Mouse (Mus musculus) telencephalon, adult 2 months (tissue): ENCODE data around the gene Plaa.
A peak's percentile ranks its signal among the peaks of the same experiment; 100 is the strongest.
"Not testable (repeated sequence)": the region's sequence is repeated elsewhere in the genome, so short reads cannot be mapped to it uniquely, and the experiment has no call there.

Experiments used
- DNase-seq: peaks from one replicate; pipeline ENCODE4 v3.0.0-alpha.2; 2011; ENCODE audit warnings: low read depth, low spot score

The Plaa gene

GRCm38 (mm10) chr4:94603031-94603629 lies at the start of gene Plaa:
Gene Plaa (minus strand): TSS chr4:94603244.
- DNase-seq, result peak; percentile 88

- DNase-seq, result not testable (repeated sequence)
Measured at GRCm38 (mm10) chr4:94650426-94651175, 47.6 kb upstream of the Plaa start.

GRCm38 (mm10) chr4:94649920-94650319 lies 46.9 kb upstream of the Plaa start, which contains the start of gene Lrrc19:
Gene Lrrc19 (minus strand): TSS chr4:94650144.
- DNase-seq, result no peak

- peak; percentile 15 for DNase-seq
Measured at GRCm38 (mm10) chr4:94643141-94643540, 40.1 kb upstream of the Plaa start.

- DNase-seq, result no peak
Measured at GRCm38 (mm10) chr4:94620077-94620476, 17.0 kb upstream of the Plaa start.

- no peak for DNase-seq
Measured at GRCm38 (mm10) chr4:94614627-94615006, 11.6 kb upstream of the Plaa start.

GRCm38 (mm10) chr4:94613972-94614626 lies 11.1 kb upstream of the Plaa start, which contains the start of gene Ift74:
Gene Ift74 (plus strand): TSS chr4:94614491.
- DNase-seq, result peak; percentile 96

GRCm38 (mm10) chr4:94610339-94610738 lies 7.3 kb upstream of the Plaa start:
- no peak for DNase-seq

- no peak for DNase-seq
Measured at GRCm38 (mm10) chr4:94605591-94605990, 2.5 kb upstream of the Plaa start.

GRCm38 (mm10) chr4:94604452-94605019 lies 1.5 kb upstream of the Plaa start:
- no peak for DNase-seq

GRCm38 (mm10) chr4:94602496-94603030 lies 481 bp downstream of the Plaa start:
- DNase-seq, result no peak

- no peak for DNase-seq
Measured at GRCm38 (mm10) chr4:94601395-94601794, 1.6 kb downstream of the Plaa start.

GRCm38 (mm10) chr4:94592709-94593108 lies 10.3 kb downstream of the Plaa start:
- no peak for DNase-seq

GRCm38 (mm10) chr4:94591765-94592381 lies 11.2 kb downstream of the Plaa start:
- no peak for DNase-seq

GRCm38 (mm10) chr4:94572677-94573076 lies 30.4 kb downstream of the Plaa start:
- no peak for DNase-seq

- DNase-seq, result no peak
Measured at GRCm38 (mm10) chr4:94564297-94564696, 38.7 kb downstream of the Plaa start.

- no peak for DNase-seq
Measured at GRCm38 (mm10) chr4:94561954-94562648, 40.9 kb downstream of the Plaa start.

- no peak for DNase-seq
Measured at GRCm38 (mm10) chr4:94560316-94560715, 42.7 kb downstream of the Plaa start.

GRCm38 (mm10) chr4:94559266-94559665 lies 43.8 kb downstream of the Plaa start:
- no peak for DNase-seq

GRCm38 (mm10) chr4:94557145-94557544 lies 45.9 kb downstream of the Plaa start:
- DNase-seq, result no peak
